Mouse (Mus musculus) neural tube, embryonic 13.5 days (tissue): Measurements from ENCODE around the gene AW551984. TPM values are rescaled to one million over a fixed set of nuclear protein-coding genes. Genes with fewer than 3 reads are reported as not detected.

ENCODE experiments used
- ATAC-seq: fragments of 200-750 bp; cut with Nextera tagmentation; 2 replicates; pipeline ENCODE4 v1.8.0; 2017; ENCODE audit warnings: low read depth, mild to moderate bottlenecking, moderate TSS enrichment, moderate library complexity
- H3K27ac ChIP-seq: fragments of 300-500 bp; sonication (generic); replicated peaks from 2 replicates; pipeline ENCODE4 v1.5.1; 2015; ENCODE audit warnings: moderate library complexity, mild to moderate bottlenecking, inconsistent platforms
- H3K27me3 ChIP-seq: fragments of 300-500 bp; sonication (generic); 2 replicates; pipeline ENCODE4 v1.6.1; 2015; ENCODE audit warnings: mild to moderate bottlenecking, inconsistent platforms
- H3K36me3 ChIP-seq: fragments of 300-500 bp; sonication (generic); 2 replicates; pipeline ENCODE4 v1.6.1; 2015; ENCODE audit warnings: mild to moderate bottlenecking, inconsistent platforms
- H3K4me1 ChIP-seq: fragments of 300-500 bp; sonication (generic); replicated peaks from 2 replicates; pipeline ENCODE4 v1.6.1; 2015; ENCODE audit warnings: inconsistent platforms
- H3K4me2 ChIP-seq: fragments of 300-500 bp; sonication (generic); 2 replicates; pipeline ENCODE4 v1.6.1; 2015; ENCODE audit warnings: inconsistent platforms, mild to moderate bottlenecking, moderate library complexity
- H3K4me3 ChIP-seq: fragments of 300-500 bp; sonication (generic); 2 replicates; pipeline ENCODE4 v1.5.1; 2015; ENCODE audit warnings: mild to moderate bottlenecking, inconsistent platforms
- H3K9ac ChIP-seq: fragments of 300-500 bp; sonication (generic); 2 replicates; pipeline ENCODE4 v1.6.1; 2015; ENCODE audit warnings: moderate library complexity, mild to moderate bottlenecking, inconsistent platforms
- H3K9me3 ChIP-seq: fragments of 300-500 bp; sonication (generic); 2 replicates; pipeline ENCODE4 v1.6.1; 2016; ENCODE audit warnings: inconsistent platforms
- WGBS: fragments of 180-500 bp; shearing (Covaris S2); methylation state at CpG from one replicate; pipeline ENCODE4 v1.1.7; 2015; 5-methylcytosine and 5-hydroxymethylcytosine counted together
- polyA plus RNA-seq: library from polyadenylated mRNA; unstranded; fragments of >200 nt; fragmentation: Nextera tagmentation; extraction: Ambion mirVana; gene quantifications from 2 replicates; pipeline ENCODE4 v1.2.1, GENCODE M21; 2015

Gene AW551984
- 60.0 and 67.7 TPM in 2 replicates for polyA plus RNA-seq

DNA sequence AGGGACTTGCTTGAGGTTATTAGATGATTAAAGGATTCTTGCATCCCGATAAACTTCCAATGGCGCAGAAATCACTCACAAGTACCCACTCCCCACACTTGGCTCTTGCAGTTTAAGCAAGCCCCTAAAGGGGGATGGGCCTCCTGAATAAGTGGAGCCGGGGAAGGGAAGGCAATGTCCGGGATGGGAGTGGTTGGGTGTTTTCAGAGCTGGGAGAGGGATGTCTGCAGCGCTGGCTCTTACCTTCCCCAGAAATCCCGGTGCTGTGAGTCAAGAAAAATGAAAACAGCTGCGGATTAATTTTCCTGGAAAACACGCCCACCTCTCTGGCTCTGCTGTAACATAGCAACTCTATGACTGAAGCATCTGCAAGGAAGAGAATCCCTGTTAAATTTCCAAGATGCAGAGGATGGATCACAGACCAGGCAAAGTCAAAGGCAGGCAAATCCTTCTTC, at the start of gene AW551984:
AW551984 (minus strand) TSS at position 405 of the 455 bp plus-strand sequence.
- Histone ChIP-seq H3K36me3 (no peaks in the 10 kb centered on the region), H3K4me1 (peaks cover 27% of the 10 kb centered on the region), H3K9me3 (no peaks in the 10 kb centered on the region), H3K27ac (peak within 1 kb of the TSS; percentile 67; the same call in 1 of the 2 replicates), H3K4me3 (peak within 1 kb of the TSS; percentile 42), H3K4me2 (peak within 1 kb of the TSS; percentile 73), H3K9ac (peak within 1 kb of the TSS; percentile 65), H3K27me3 (peaks cover 7% of the 10 kb centered on the region; the same call in 1 of the 2 replicates)
- ATAC-seq: peak; percentile 57; the same call in 1 of the 2 replicates
- WGBS: 0% methylated on average over 8 of the region's 8 CpGs

GRCm38 (mm10) chr9:39647382-39647781, 43.2 kb upstream of the AW551984 start:
- H3K27ac ChIP-seq: no peak overlapping the region
- H3K9ac ChIP-seq: no peak overlapping the region
- no peak for ATAC-seq
- H3K4me1 ChIP-seq: no peaks in the 10 kb centered on the region
- no peak overlapping the region for H3K4me2 ChIP-seq
- H3K36me3 ChIP-seq: no peaks in the 10 kb centered on the region
- no peaks in the 10 kb centered on the region for H3K27me3 ChIP-seq
- H3K9me3 ChIP-seq: no peaks in the 10 kb centered on the region
- no peak overlapping the region for H3K4me3 ChIP-seq
- 95% methylated on average over 4 of the region's 4 CpGs for WGBS

DNA sequence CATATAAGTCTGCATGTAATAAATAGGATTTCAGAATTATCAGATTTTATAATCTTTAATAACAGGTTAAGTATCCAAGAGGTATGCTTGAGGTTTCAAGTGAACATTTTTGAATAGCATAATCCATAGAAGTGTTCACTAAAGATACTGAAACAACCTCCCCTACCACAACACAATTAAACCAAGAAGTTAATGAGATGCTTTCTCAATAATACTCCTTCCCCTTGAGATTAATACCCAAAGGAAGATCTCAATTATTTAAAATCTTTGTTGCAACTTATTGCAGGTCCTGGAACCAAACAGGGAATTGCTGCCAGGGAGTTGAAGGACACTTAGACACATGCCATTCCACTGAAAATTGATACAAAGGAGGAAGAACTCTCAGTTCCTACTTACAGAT, 40.6 kb upstream of the AW551984 start, which contains the start of gene Olfr961:
Olfr961 (plus strand) TSS at position 301 of the 400 bp plus-strand sequence.
- no peaks in the 10 kb centered on the region for H3K9me3 ChIP-seq
- no peak within 1 kb of the TSS for H3K27ac ChIP-seq
- H3K4me3 ChIP-seq: no peak within 1 kb of the TSS
- no peaks in the 10 kb centered on the region for H3K27me3 ChIP-seq
- no peaks in the 10 kb centered on the region for H3K36me3 ChIP-seq
- ATAC-seq: no peak
- no peak within 1 kb of the TSS for H3K4me2 ChIP-seq
- no peak within 1 kb of the TSS for H3K9ac ChIP-seq
- no peaks in the 10 kb centered on the region for H3K4me1 ChIP-seq

GRCm38 (mm10) chr9:39633913-39634594, 29.9 kb upstream of the AW551984 start:
- Histone ChIP-seq H3K9me3 (no peaks in the 10 kb centered on the region), H3K27me3 (no peaks in the 10 kb centered on the region), H3K9ac (no peak overlapping the region), H3K4me2 (no peak overlapping the region), H3K4me1 (no peaks in the 10 kb centered on the region), H3K36me3 (no peaks in the 10 kb centered on the region), H3K4me3 (no peak overlapping the region), H3K27ac (no peak overlapping the region)
- ATAC-seq: no peak
- WGBS: 23% methylated on average over 4 of the region's 4 CpGs

- Histone ChIP-seq H3K4me3 (no peak overlapping the region), H3K27me3 (no peaks in the 10 kb centered on the region), H3K9ac (no peak overlapping the region), H3K9me3 (no peaks in the 10 kb centered on the region), H3K4me1 (no peaks in the 10 kb centered on the region), H3K4me2 (no peak overlapping the region), H3K27ac (no peak overlapping the region), H3K36me3 (no peaks in the 10 kb centered on the region)
- ATAC-seq: no peak
- WGBS: 86% methylated on average over 2 of the region's 2 CpGs
Measured at GRCm38 (mm10) chr9:39629069-39629468, 24.9 kb upstream of the AW551984 start.

DNA sequence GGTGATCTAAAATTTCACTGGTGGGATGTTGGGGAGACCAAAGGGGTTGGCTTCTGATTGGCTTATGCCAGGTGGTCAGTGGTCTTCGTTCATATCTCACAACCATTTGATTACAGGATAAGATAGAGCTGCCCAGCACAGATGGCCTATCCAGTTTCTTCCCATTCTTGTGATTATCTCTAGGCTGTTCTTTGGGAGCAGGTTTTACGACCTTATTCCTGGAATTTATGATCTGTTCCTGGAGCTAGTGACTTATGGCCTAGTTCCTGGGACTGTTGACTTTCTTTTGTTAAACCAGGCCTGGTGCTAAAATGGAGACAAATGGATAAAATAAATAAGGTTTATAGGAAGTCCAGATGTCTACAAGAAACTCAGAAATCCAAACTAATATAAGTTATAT, 20.5 kb upstream of the AW551984 start:
- no peak overlapping the region for H3K4me2 ChIP-seq
- H3K9me3 ChIP-seq: no peaks in the 10 kb centered on the region
- no peak overlapping the region for H3K9ac ChIP-seq
- H3K4me1 ChIP-seq: no peaks in the 10 kb centered on the region
- H3K4me3 ChIP-seq: no peak overlapping the region
- no peak for ATAC-seq
- 72% methylated on average over 2 of the region's 2 CpGs for WGBS
- no peak overlapping the region for H3K27ac ChIP-seq
- no peaks in the 10 kb centered on the region for H3K27me3 ChIP-seq
- no peaks in the 10 kb centered on the region for H3K36me3 ChIP-seq

DNA sequence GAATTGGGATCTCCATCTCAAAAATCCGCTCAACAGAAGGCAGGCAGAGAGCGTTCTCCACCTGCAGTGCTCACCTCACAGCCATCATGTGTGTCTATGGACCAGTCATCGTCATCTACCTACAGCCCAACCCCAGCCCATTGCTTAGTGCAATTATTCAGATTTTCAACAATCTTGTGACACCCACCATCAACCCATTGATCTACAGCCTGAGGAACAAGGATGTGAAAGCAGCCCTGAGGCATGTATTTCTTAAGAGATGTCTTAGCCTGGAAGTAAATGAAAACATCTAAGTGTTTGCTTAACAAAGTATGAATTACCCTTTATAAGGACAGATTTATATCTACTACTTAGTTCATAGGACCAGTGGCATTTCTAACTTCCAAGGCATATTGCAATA, 19.6 kb upstream of the AW551984 start:
- 91% methylated on average over 3 of the region's 3 CpGs for WGBS
- no peak overlapping the region for H3K27ac ChIP-seq
- no peaks in the 10 kb centered on the region for H3K27me3 ChIP-seq
- H3K4me3 ChIP-seq: no peak overlapping the region
- H3K36me3 ChIP-seq: no peaks in the 10 kb centered on the region
- ATAC-seq: no peak
- no peak overlapping the region for H3K4me2 ChIP-seq
- no peak overlapping the region for H3K9ac ChIP-seq
- H3K4me1 ChIP-seq: no peaks in the 10 kb centered on the region
- no peaks in the 10 kb centered on the region for H3K9me3 ChIP-seq

- H3K9me3 ChIP-seq: no peaks in the 10 kb centered on the region
- no peak within 1 kb of the TSS for H3K27ac ChIP-seq
- no peak within 1 kb of the TSS for H3K4me2 ChIP-seq
- no peak within 1 kb of the TSS for H3K9ac ChIP-seq
- no peak within 1 kb of the TSS for H3K4me3 ChIP-seq
- H3K27me3 ChIP-seq: no peaks in the 10 kb centered on the region
- 64% methylated on average over 1 of the region's 1 CpGs for WGBS
- ATAC-seq: no peak
- no peaks in the 10 kb centered on the region for H3K36me3 ChIP-seq
- H3K4me1 ChIP-seq: no peaks in the 10 kb centered on the region
Measured at GRCm38 (mm10) chr9:39621073-39621472, 16.9 kb upstream of the AW551984 start, which contains the start of gene Olfr960. Gene Olfr960, plus strand, starts transcription at chr9:39621373.

DNA sequence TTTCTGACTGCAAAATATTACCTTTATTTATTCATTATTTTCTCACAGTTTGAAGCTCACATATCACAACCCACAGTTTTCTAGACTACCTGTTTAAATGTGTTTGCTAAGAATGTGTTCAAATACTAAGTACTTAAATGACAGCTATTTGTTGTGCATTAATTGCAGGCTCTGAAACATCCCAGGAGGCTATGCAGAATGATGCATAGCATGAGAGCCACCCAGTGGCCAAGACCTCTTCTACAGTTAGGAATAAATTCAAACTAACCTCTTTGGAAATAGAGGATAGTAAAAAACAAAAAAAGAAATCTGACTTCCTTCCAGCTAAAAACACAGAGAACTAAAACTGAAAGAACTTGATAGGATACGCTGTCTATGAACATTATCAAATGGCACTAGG, 7.8 kb upstream of the AW551984 start:
- WGBS: 70% methylated on average over 1 of the region's 1 CpGs
- no peaks in the 10 kb centered on the region for H3K27me3 ChIP-seq
- H3K27ac ChIP-seq: no peak overlapping the region
- H3K9me3 ChIP-seq: no peaks in the 10 kb centered on the region
- no peak overlapping the region for H3K4me3 ChIP-seq
- H3K4me1 ChIP-seq: no peaks in the 10 kb centered on the region
- ATAC-seq: no peak
- H3K4me2 ChIP-seq: no peak overlapping the region
- H3K36me3 ChIP-seq: no peaks in the 10 kb centered on the region
- H3K9ac ChIP-seq: no peak overlapping the region

- Histone ChIP-seq H3K27me3 (peaks cover 7% of the 10 kb centered on the region; the same call in 1 of the 2 replicates), H3K4me1 (no peaks in the 10 kb centered on the region), H3K4me3 (no peak within 1 kb of the TSS), H3K9ac (no peak within 1 kb of the TSS), H3K27ac (no peak within 1 kb of the TSS), H3K9me3 (no peaks in the 10 kb centered on the region), H3K36me3 (no peaks in the 10 kb centered on the region), H3K4me2 (no peak within 1 kb of the TSS)
- no peak for ATAC-seq
- 74% methylated on average over 3 of the region's 3 CpGs for WGBS
Measured at GRCm38 (mm10) chr9:39610355-39610754, 6.2 kb upstream of the AW551984 start, which contains the start of gene Olfr148. Gene Olfr148, plus strand, starts transcription at chr9:39610655.

DNA sequence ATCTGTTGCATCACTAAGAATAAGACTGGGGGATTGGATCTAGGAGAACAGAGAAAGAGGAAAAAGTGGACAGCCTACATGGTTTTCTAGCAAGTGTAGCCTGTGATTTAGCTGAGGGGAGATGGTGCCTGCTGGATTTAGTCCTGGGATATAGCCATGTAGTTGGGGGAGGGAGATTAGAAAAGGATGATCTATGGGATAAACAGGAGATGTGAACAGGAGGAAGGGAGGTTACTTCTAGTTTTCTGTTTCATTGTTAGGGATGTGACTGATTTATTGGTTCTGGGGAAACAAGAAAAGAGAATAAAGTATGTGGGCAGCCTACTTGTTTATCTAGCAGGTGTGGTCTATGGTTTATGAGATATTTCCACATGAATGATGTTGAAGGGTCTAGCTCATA, 4.3 kb upstream of the AW551984 start:
- Histone ChIP-seq H3K4me2 (no peak overlapping the region), H3K4me3 (no peak overlapping the region), H3K9me3 (no peaks in the 10 kb centered on the region), H3K36me3 (no peaks in the 10 kb centered on the region), H3K9ac (no peak overlapping the region), H3K4me1 (peaks cover 11% of the 10 kb centered on the region), H3K27me3 (peaks cover 7% of the 10 kb centered on the region; the same call in 1 of the 2 replicates), H3K27ac (no peak overlapping the region)
- ATAC-seq: no peak

GRCm38 (mm10) chr9:39603333-39603845, 814 bp downstream of the AW551984 start:
- peaks cover 7% of the 10 kb centered on the region; the same call in 1 of the 2 replicates for H3K27me3 ChIP-seq
- H3K27ac ChIP-seq: peak overlapping the region; percentile 67
- WGBS: under 1% methylated on average over 9 of the region's 9 CpGs
- H3K9me3 ChIP-seq: no peaks in the 10 kb centered on the region
- H3K36me3 ChIP-seq: no peaks in the 10 kb centered on the region
- H3K9ac ChIP-seq: peak overlapping the region; percentile 61
- peak overlapping the region; percentile 73 for H3K4me2 ChIP-seq
- H3K4me1 ChIP-seq: peaks cover 27% of the 10 kb centered on the region
- peak; percentile 78 for ATAC-seq
- peak overlapping the region; percentile 42 for H3K4me3 ChIP-seq
